Mouse (Mus musculus): ENCODE measurements at regions not wholly inside any gene's neighbourhood (a gene's known extent, or its start where the extent isn't known, plus 50 kb on each side); places are given as distances from the start of the nearest gene placed in this dataset.

DNA sequence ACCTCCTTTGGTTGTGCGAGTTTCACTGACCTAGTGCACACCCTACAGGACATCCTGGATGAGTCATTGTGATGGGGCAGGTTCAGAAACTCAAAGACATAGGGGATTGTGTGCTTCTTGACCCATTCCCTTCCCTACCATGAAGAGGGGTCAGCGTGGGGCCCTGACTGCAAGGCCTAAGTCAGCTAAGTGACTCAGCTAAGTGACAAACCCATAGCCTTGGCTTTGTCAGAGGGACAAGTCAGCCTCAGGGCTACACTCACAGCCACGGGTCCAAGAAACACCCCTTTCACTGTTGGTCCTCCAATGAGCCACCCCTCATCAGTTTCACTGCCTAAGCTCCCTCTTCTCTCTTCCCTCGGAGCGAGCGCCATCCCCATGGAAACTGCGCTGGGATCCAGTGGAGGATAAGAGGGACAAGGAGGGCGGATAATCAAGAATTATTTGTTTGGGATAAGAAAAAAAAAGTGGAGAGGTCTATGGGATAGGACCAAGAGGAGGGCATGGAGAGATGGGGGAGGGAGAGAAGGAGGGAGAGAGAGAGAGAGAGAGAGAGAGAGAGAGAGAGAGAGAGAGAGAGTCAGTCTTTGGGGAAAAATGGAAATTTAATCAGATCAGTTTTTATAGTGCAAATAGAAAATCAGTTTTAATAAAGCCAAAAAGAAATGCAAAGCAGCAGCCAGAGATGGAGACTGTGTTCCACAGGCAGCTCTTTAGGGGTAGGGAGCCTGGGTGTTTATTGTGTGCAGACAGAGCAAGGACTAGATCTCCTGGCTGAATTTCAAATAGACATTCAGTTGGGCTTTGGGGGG, 183.7 kb upstream of the 4931429L15Rik start:
- Histone ChIP-seq H3K4me1 (replicated peaks; ENCODE audit: control insufficient read depth, insufficient read depth, low read length) (peaks cover 4% of the 10 kb centered on the region; the same call in 1 of the 2 replicates), H3K27me3 (ENCODE audit: control insufficient read depth, insufficient read depth, low read length) (no peaks in the 10 kb centered on the region), H3K4me2 (replicated peaks; ENCODE audit: low read depth, low read length) (no peak overlapping the region), H3K36me3 (ENCODE audit: control insufficient read depth, insufficient read depth, low read length) (no peaks in the 10 kb centered on the region), H3K27ac (ENCODE audit: low read depth, low read length) (no peak overlapping the region), H3K9me3 (ENCODE audit: control insufficient read depth, low read length) (no peaks in the 10 kb centered on the region), H3K9ac (ENCODE audit: low read depth, low read length) (no peak overlapping the region), H3K4me3 (ENCODE audit: low read depth, low read length) (no peak overlapping the region)
- WGBS: 65% methylated on average over 8 of the region's 8 CpGs
- ATAC-seq (ENCODE audit: low FRiP score) (no peak), DNase-seq (ENCODE audit: low spot score) (peak; percentile 38)

DNA sequence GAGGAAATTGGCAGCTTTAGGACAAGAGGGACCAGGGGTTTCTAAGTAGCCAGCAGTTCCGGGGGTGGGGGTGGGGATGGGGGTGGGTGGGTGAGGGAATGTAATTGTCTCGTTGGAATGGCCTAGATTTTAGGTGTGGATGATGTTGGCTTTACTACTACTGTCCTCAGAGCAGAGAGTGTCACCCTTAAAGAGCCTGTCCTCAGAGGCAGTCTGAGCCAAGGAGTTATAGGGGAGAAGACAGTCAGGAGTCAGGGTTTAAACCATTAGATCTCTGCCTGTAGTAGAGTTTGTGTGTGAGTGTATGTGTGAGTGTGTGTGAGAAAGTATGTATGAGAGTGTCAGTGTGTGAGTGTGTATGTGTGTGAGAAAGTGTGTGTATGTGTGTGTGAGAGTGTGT, 179.6 kb upstream of the 4931429L15Rik start:
- no peaks in the 10 kb centered on the region for H3K36me3 ChIP-seq (ENCODE audit: control insufficient read depth, insufficient read depth, low read length)
- WGBS: 23% methylated on average over 2 of the region's 2 CpGs
- H3K27ac ChIP-seq (ENCODE audit: low read depth, low read length): no peak overlapping the region
- H3K4me1 ChIP-seq (replicated peaks; ENCODE audit: control insufficient read depth, insufficient read depth, low read length): 0 out of 2 replicates have a peak, but pooled peaks cover 3% of the 10 kb centered on the region
- no peak for ATAC-seq (ENCODE audit: low FRiP score)
- H3K27me3 ChIP-seq (ENCODE audit: control insufficient read depth, insufficient read depth, low read length): no peaks in the 10 kb centered on the region
- H3K4me3 ChIP-seq (ENCODE audit: low read depth, low read length): no peak overlapping the region
- DNase-seq (ENCODE audit: low spot score): no peak
- no peak overlapping the region for H3K9ac ChIP-seq (ENCODE audit: low read depth, low read length)
- H3K4me2 ChIP-seq (replicated peaks; ENCODE audit: low read depth, low read length): no peak overlapping the region
- no peaks in the 10 kb centered on the region for H3K9me3 ChIP-seq (ENCODE audit: control insufficient read depth, low read length)

DNA sequence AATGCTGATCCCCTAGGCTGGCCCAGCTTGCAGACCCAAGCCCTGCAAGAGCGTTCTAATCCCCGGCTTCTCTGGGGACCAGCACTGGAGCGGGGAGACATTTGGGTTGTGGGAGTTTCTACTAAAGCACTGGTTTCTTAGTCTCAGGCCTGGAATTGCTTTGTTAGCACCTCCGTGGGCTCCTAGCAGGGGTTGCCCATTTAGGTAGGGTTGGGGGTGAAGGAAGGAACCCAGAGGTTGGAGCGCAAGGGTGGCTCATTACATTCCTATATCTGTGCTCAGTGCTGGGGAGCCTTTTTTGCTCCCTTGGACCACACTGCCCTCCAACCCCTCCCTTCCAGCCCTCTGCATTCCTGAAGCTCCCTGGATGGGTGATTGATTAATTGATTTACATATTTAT, 179.1 kb upstream of the 4931429L15Rik start:
- Histone ChIP-seq H3K27me3 (ENCODE audit: control insufficient read depth, insufficient read depth, low read length) (no peaks in the 10 kb centered on the region), H3K4me1 (replicated peaks; ENCODE audit: control insufficient read depth, insufficient read depth, low read length) (0 out of 2 replicates have a peak, but pooled peaks cover 3% of the 10 kb centered on the region), H3K9me3 (ENCODE audit: control insufficient read depth, low read length) (no peaks in the 10 kb centered on the region), H3K4me2 (replicated peaks; ENCODE audit: low read depth, low read length) (no peak overlapping the region), H3K9ac (ENCODE audit: low read depth, low read length) (no peak overlapping the region), H3K27ac (ENCODE audit: low read depth, low read length) (no peak overlapping the region), H3K36me3 (ENCODE audit: control insufficient read depth, insufficient read depth, low read length) (no peaks in the 10 kb centered on the region), H3K4me3 (ENCODE audit: low read depth, low read length) (no peak overlapping the region)
- WGBS: 56% methylated on average over 5 of the region's 5 CpGs
- DNase-seq (ENCODE audit: low spot score) (no peak), ATAC-seq (ENCODE audit: low FRiP score) (no peak)

DNA sequence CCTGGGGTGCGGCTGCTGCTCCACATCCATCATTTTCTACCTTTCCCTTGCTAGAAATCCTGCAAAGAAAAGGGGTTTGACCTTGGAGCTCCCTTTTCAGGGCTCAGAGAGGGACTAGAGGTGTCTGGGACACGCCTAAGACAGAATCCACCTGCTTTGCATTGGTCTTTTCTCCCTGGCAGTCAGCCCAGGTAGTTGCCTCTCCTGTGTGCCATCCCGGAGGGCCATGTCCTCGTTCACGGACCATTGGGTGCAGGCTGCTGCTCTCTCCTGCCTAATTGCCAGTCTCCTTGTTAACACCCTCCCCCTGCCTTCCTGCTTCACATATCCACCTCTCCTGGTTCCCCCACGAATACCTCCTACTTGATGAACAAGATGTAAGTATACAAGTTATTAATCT, 175.5 kb upstream of the 4931429L15Rik start:
- 82% methylated on average over 6 of the region's 6 CpGs for WGBS

DNA sequence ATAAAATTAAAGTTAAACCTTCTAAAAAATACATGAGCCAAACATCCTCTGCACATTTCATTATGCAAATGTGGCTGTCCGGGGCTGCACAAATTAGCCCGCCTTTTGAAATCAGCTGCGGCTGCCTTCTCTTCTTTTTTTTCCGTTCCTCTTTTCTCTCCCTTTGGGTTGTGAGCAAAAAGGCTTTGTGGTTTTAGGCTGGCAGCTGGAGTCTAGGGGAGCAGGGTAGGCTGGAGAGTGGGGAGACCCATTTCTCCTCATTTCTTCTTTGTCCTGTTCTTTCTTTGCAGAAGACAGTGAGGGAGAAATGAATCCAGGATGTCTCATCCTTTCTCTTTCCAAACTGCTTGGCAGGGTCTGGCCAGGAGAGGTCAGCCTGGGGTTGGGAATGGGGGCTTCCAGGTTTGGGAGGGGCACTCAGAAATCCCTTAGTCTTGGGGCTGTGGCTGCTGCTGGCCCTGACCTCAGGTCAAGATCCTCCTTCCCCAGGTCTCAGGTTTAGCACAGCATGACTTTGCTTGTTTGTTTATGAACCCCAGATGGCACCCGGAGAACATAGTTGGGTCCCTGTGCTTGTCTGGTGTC, 163.2 kb upstream of the 4931429L15Rik start:
- Histone ChIP-seq H3K4me2 (replicated peaks; ENCODE audit: low read depth, low read length) (peak overlapping the region; percentile 11; the same call in 1 of the 2 replicates), H3K4me1 (replicated peaks; ENCODE audit: control insufficient read depth, insufficient read depth, low read length) (peaks cover 22% of the 10 kb centered on the region), H3K36me3 (ENCODE audit: control insufficient read depth, insufficient read depth, low read length) (no peaks in the 10 kb centered on the region), H3K9me3 (ENCODE audit: control insufficient read depth, low read length) (no peaks in the 10 kb centered on the region), H3K27me3 (ENCODE audit: control insufficient read depth, insufficient read depth, low read length) (no peaks in the 10 kb centered on the region), H3K27ac (ENCODE audit: low read depth, low read length) (peak overlapping the region; percentile 70; the same call in 1 of the 2 replicates), H3K4me3 (ENCODE audit: low read depth, low read length) (no peak overlapping the region), H3K9ac (ENCODE audit: low read depth, low read length) (peak overlapping the region; percentile 20; the same call in 1 of the 2 replicates)
- WGBS: 33% methylated on average over 5 of the region's 5 CpGs
- DNase-seq (ENCODE audit: low spot score) (peak; percentile 56), ATAC-seq (ENCODE audit: low FRiP score) (0 out of 2 replicates have a peak, but pooled peaks have one; percentile 34)

More for the DNA sequence above, 175.5 kb upstream of the 4931429L15Rik start:
- Histone ChIP-seq H3K9ac (ENCODE audit: low read depth, low read length) (no peak overlapping the region), H3K9me3 (ENCODE audit: control insufficient read depth, low read length) (no peaks in the 10 kb centered on the region), H3K27me3 (ENCODE audit: control insufficient read depth, insufficient read depth, low read length) (no peaks in the 10 kb centered on the region), H3K4me1 (replicated peaks; ENCODE audit: control insufficient read depth, insufficient read depth, low read length) (no peaks in the 10 kb centered on the region), H3K4me3 (ENCODE audit: low read depth, low read length) (no peak overlapping the region), H3K36me3 (ENCODE audit: control insufficient read depth, insufficient read depth, low read length) (no peaks in the 10 kb centered on the region), H3K27ac (ENCODE audit: low read depth, low read length) (no peak overlapping the region), H3K4me2 (replicated peaks; ENCODE audit: low read depth, low read length) (no peak overlapping the region)
- ATAC-seq (ENCODE audit: low FRiP score) (no peak), DNase-seq (ENCODE audit: low spot score) (no peak)

DNA sequence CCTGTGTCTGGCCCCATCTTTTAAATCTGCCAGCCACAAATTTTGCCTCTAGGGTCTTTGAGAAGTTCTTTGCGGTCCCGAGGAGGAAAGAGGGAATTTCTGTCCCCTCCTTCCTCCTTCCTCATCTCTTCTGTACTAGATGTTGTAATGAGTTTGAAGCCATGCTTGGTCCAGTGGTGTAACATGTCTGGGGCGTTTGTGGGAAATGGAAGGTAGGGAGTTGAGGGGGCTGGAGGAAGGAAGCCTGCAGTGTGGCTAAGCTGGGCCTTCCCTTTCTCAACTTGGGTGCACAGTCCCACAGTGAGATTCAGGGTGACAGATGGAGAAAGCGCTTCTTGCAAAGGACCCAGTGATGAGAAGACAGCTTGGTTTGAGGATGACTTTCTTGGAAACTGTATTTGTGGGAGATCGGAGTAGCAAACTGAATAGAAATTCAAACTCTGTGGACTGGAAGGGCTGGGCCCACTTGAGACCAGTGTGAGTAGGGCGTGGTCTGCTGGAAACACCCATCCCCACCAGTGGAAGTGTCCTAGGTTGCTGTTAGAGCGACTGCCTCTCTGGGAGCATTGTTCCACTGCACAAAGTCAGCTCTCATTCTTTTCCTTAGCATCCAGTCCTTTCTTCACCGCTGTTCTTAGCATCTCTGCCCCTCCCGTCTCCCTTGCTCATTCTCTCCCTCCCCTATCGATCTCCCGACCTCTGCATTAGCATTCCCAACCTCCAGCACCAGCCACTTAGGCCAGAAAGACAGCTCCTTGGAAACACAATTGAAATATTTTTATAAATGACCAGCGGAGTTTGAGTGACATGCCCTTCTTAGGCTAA, 162.5 kb upstream of the 4931429L15Rik start:
- H3K9ac ChIP-seq (ENCODE audit: low read depth, low read length): peak overlapping the region; percentile 37
- ATAC-seq (ENCODE audit: low FRiP score): peak; percentile 42; the same call in 1 of the 2 replicates
- H3K36me3 ChIP-seq (ENCODE audit: control insufficient read depth, insufficient read depth, low read length): no peaks in the 10 kb centered on the region
- H3K27ac ChIP-seq (ENCODE audit: low read depth, low read length): peak overlapping the region; percentile 74
- peaks cover 5% of the 10 kb centered on the region; the same call in 1 of the 2 replicates for H3K27me3 ChIP-seq (ENCODE audit: control insufficient read depth, insufficient read depth, low read length)
- peak; percentile 53 for DNase-seq (ENCODE audit: low spot score)
- no peak overlapping the region for H3K4me3 ChIP-seq (ENCODE audit: low read depth, low read length)
- no peak overlapping the region for H3K4me2 ChIP-seq (replicated peaks; ENCODE audit: low read depth, low read length)
- WGBS: 46% methylated on average over 12 of the region's 12 CpGs
- no peaks in the 10 kb centered on the region for H3K9me3 ChIP-seq (ENCODE audit: control insufficient read depth, low read length)
- peaks cover 22% of the 10 kb centered on the region for H3K4me1 ChIP-seq (replicated peaks; ENCODE audit: control insufficient read depth, insufficient read depth, low read length)

DNA sequence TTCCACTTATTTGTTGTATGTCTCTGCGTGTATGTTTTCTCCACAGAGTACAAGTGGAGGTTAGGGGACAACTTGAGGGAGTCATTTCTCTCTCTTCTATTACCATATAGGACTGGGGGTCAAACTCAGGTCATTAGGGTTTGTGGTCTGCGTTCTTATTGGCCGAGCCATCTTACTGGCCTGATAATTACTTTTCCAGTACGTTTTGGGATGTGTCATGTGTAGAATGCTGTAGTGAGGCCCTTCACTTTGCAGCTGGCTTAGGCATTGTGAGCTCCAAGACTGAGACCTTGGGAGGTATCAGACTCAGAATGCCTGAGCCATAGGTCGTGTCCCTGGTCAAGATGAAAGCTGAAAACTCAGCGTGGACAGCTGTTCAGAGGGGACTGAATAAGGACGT, 161.7 kb upstream of the 4931429L15Rik start:
- Histone ChIP-seq H3K4me1 (replicated peaks; ENCODE audit: control insufficient read depth, insufficient read depth, low read length) (peaks cover 22% of the 10 kb centered on the region), H3K9me3 (ENCODE audit: control insufficient read depth, low read length) (no peaks in the 10 kb centered on the region), H3K27ac (ENCODE audit: low read depth, low read length) (no peak overlapping the region), H3K9ac (ENCODE audit: low read depth, low read length) (no peak overlapping the region), H3K4me3 (ENCODE audit: low read depth, low read length) (no peak overlapping the region), H3K27me3 (ENCODE audit: control insufficient read depth, insufficient read depth, low read length) (peaks cover 5% of the 10 kb centered on the region; the same call in 1 of the 2 replicates), H3K4me2 (replicated peaks; ENCODE audit: low read depth, low read length) (no peak overlapping the region), H3K36me3 (ENCODE audit: control insufficient read depth, insufficient read depth, low read length) (no peaks in the 10 kb centered on the region)
- ATAC-seq (ENCODE audit: low FRiP score): no peak
- WGBS: 20% methylated on average over 7 of the region's 7 CpGs
- DNase-seq (ENCODE audit: low spot score): no peak

DNA sequence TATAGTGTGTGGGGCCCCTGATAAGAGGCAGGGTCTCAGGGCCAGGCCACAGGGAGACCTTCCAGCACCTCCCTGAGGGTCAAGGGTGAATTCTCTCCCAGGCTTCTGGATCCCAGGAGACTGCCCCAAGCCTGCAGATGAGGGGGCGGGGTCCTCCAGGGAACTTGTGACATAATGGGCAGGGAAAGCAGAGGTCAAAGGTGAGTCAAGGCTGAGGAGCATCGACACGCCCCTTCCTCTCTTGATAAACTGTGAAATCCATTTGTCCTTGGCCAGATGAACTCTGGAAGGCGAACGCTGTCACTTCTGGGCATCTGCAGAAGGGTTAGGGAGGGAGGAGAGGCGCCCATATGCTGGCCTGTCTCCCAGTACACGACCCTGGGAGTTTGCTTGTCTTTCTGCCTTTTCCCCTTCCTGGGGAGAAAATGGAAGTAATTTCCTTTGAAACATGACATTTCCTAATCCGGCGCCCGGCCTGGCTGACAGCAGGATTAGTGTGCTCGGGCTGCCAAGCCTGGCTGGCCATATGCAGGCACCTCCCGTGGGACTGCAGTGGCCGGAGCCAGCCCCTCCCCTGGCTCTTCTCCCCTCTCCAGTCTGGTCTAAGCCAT, 160.4 kb upstream of the 4931429L15Rik start:
- peak; percentile 75 for DNase-seq (ENCODE audit: low spot score)
- no peaks in the 10 kb centered on the region for H3K36me3 ChIP-seq (ENCODE audit: control insufficient read depth, insufficient read depth, low read length)
- H3K27me3 ChIP-seq (ENCODE audit: control insufficient read depth, insufficient read depth, low read length): peaks cover 5% of the 10 kb centered on the region; the same call in 1 of the 2 replicates
- WGBS: 5% methylated on average over 13 of the region's 13 CpGs
- peaks cover 22% of the 10 kb centered on the region for H3K4me1 ChIP-seq (replicated peaks; ENCODE audit: control insufficient read depth, insufficient read depth, low read length)
- no peak overlapping the region for H3K4me3 ChIP-seq (ENCODE audit: low read depth, low read length)
- H3K9ac ChIP-seq (ENCODE audit: low read depth, low read length): no peak overlapping the region
- peak; percentile 67 for ATAC-seq (ENCODE audit: low FRiP score)
- H3K4me2 ChIP-seq (replicated peaks; ENCODE audit: low read depth, low read length): no peak overlapping the region
- no peaks in the 10 kb centered on the region for H3K9me3 ChIP-seq (ENCODE audit: control insufficient read depth, low read length)
- H3K27ac ChIP-seq (ENCODE audit: low read depth, low read length): peak overlapping the region; percentile 64
